Mouse (Mus musculus) liver, adult 2 months (tissue): ENCODE results near the gene Gm10912.
"Not testable (repeated sequence)": the region's sequence is repeated elsewhere in the genome, so short reads cannot be mapped to it uniquely, and the experiment has no call there.

Source experiments
- CTCF ChIP-seq: fragments of 200-500 bp; IDR thresholded peaks from 2 replicates; pipeline ENCODE4 v1.5.1; 2011; ENCODE audit warnings: low read depth, low read length, control low read depth
- POLR2A ChIP-seq: fragments of 200-500 bp; IDR thresholded peaks from 2 replicates; pipeline ENCODE4 v1.6.1; 2011; ENCODE audit warnings: low read length, control low read depth; ENCODE audit not compliant: insufficient read depth; ENCODE audit errors: extremely low read depth

- not testable (repeated sequence) for TF ChIP-seq CTCF, POLR2A
Observed at GRCm38 (mm10) chr2:104109021-104109420, 43.4 kb downstream of the Gm10912 start.
